Mouse (Mus musculus) heart, embryonic 15.5 days (tissue): Measurements from ENCODE around the gene C1qtnf12. TPM values are rescaled to one million over a fixed set of nuclear protein-coding genes. Genes with fewer than 3 reads are reported as not detected.

Source experiments
- ATAC-seq: fragments of 200-750 bp; cut with Nextera tagmentation; replicated peaks from 2 replicates; pipeline ENCODE4 v1.8.0; 2017; ENCODE audit warnings: low read depth, moderate TSS enrichment; ENCODE audit not compliant: insufficient number of reproducible peaks, insufficient read depth, low FRiP score
- H3K27ac ChIP-seq: fragments of 300-500 bp; sonication (generic); 2 replicates; pipeline ENCODE4 v1.5.1; 2015; ENCODE audit warnings: mild to moderate bottlenecking, inconsistent platforms
- H3K27me3 ChIP-seq: fragments of 300-500 bp; sonication (generic); 2 replicates; pipeline ENCODE4 v1.6.1; 2015; ENCODE audit warnings: inconsistent platforms
- H3K36me3 ChIP-seq: fragments of 300-500 bp; sonication (generic); 2 replicates; pipeline ENCODE4 v1.6.1; 2015; ENCODE audit warnings: mild to moderate bottlenecking, inconsistent platforms
- H3K4me1 ChIP-seq: fragments of 300-500 bp; sonication (generic); replicated peaks from 2 replicates; pipeline ENCODE4 v1.6.1; 2015; ENCODE audit warnings: inconsistent platforms
- H3K4me2 ChIP-seq: fragments of 300-500 bp; sonication (generic); 2 replicates; pipeline ENCODE4 v1.6.1; 2015; ENCODE audit warnings: inconsistent platforms, mild to moderate bottlenecking, moderate library complexity
- H3K4me3 ChIP-seq: fragments of 300-500 bp; sonication (generic); 2 replicates; pipeline ENCODE4 v1.5.1; 2015; ENCODE audit warnings: mild to moderate bottlenecking, inconsistent platforms
- H3K9ac ChIP-seq: fragments of 300-500 bp; sonication (generic); 2 replicates; pipeline ENCODE4 v1.6.1; 2015; ENCODE audit warnings: mild to moderate bottlenecking, inconsistent platforms
- H3K9me3 ChIP-seq: fragments of 300-500 bp; sonication (generic); replicated peaks from 2 replicates; pipeline ENCODE4 v1.6.1; 2016; ENCODE audit warnings: inconsistent platforms
- WGBS: fragments of 180-500 bp; shearing (Covaris S2); methylation state at CpG from one replicate; pipeline ENCODE4 v1.1.7; 2015; ENCODE audit warnings: mixed read lengths; 5-methylcytosine and 5-hydroxymethylcytosine counted together
- polyA plus RNA-seq: library from polyadenylated mRNA; unstranded; fragments of >200 nt; fragmentation: Nextera tagmentation; extraction: Ambion mirVana; gene quantifications from 2 replicates; pipeline ENCODE4 v1.2.1, GENCODE M21; 2015

C1qtnf12 gene
- polyA plus RNA-seq, 1 experiment from 2014 or later: 24.9 TPM

DNA sequence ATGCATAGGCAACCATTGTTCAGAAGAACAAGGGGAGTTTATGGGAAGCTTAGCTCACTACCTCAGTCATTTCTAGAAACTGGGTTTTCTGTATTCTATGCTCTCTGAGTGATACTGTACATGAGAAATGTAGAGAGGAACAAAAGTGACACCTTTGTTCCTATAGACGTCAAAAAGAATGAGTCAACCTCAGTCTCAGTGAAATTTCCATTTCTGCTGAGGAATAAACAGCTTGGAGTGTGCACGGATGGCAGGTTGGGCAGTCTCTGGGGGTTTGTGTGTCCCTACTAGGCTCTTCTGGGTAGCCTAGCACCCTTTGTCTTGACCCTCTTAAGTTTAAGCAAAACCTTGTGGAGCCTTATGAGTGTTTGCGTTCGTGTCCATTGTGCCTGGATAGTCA lies 46.3 kb downstream of the C1qtnf12 start:
- Histone ChIP-seq H3K4me1 (no peaks in the 10 kb centered on the region), H3K27me3 (no peaks in the 10 kb centered on the region), H3K36me3 (peaks cover 81% of the 10 kb centered on the region), H3K4me3 (no peak overlapping the region), H3K9me3 (no peaks in the 10 kb centered on the region), H3K27ac (no peak overlapping the region), H3K9ac (no peak overlapping the region), H3K4me2 (no peak overlapping the region)
- ATAC-seq: no peak
- WGBS: 91% methylated on average over 4 of the region's 4 CpGs

DNA sequence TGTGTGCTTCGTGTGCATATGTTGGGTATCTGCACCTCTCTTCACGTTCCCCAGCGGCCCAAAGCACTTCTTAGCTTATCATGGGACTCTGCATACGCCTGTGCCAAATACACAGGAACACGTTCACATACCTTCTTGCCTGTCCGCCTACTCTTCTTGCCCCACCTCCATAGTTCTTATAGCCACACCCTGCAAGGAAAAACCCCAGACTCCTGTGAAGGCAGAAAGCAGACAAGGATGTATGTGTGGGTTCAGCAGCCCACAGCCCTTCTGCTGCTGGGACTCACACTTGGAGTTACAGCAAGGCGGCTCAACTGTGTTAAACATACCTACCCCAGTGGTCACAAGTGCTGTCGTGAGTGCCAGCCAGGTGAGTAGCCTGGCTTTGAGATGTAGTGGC lies 51.5 kb downstream of the C1qtnf12 start, which contains the start of gene Tnfrsf4:
TSS of gene Tnfrsf4 (plus strand) at position 207 of the 400 bp plus-strand sequence.
- Histone ChIP-seq H3K9ac (no peak within 1 kb of the TSS), H3K9me3 (no peaks in the 10 kb centered on the region), H3K4me1 (no peaks in the 10 kb centered on the region), H3K27me3 (no peaks in the 10 kb centered on the region), H3K4me3 (no peak within 1 kb of the TSS), H3K36me3 (peaks cover 40% of the 10 kb centered on the region), H3K27ac (no peak within 1 kb of the TSS), H3K4me2 (no peak within 1 kb of the TSS)
- WGBS: 78% methylated on average over 8 of the region's 8 CpGs
- ATAC-seq: no peak

DNA sequence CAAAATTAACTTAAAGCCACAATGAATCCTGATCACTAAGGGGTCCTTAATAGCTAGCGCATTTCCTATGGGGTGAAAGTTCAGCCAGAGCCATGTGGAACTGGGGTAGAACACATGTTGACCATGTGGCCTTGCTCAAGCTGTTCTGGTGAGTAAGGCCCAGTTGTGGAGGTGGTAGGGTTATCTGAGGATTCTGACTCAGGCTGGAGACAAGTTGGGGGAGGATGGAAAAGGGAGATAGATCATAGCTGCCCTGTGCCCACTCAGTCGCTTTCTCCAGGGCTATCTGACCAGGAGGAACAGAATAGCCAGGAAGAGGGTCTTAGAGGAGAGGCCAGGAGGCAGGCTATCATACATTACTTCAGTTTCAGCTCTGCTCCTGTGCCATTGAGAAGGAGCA lies 52.3 kb downstream of the C1qtnf12 start:
- Histone ChIP-seq H3K36me3 (peaks cover 32% of the 10 kb centered on the region), H3K27me3 (no peaks in the 10 kb centered on the region), H3K9ac (no peak overlapping the region), H3K4me3 (no peak overlapping the region), H3K4me1 (no peaks in the 10 kb centered on the region), H3K27ac (no peak overlapping the region), H3K4me2 (no peak overlapping the region), H3K9me3 (no peaks in the 10 kb centered on the region)
- no peak for ATAC-seq
- 70% methylated on average over 2 of the region's 2 CpGs for WGBS

Other genes starting within 250 kb of the C1qtnf12 start
- gene Tmem240, start 227.5 kb upstream of the C1qtnf12 start, polyA plus RNA-seq: 0.53 and 0.56 TPM in 2 replicates
- gene Atad3a, start 201.2 kb upstream of the C1qtnf12 start, polyA plus RNA-seq: 88.9 and 108 TPM in 2 replicates
- gene Vwa1, start 187.6 kb upstream of the C1qtnf12 start, polyA plus RNA-seq: 5.9 and 7.8 TPM in 2 replicates
- 1.7 and 2.0 TPM in 2 replicates for gene Tmem88b, start 176.4 kb upstream of the C1qtnf12 start, polyA plus RNA-seq
- 0.13 TPM in 1 of 2 replicates, not detected in the other for gene Ankrd65, start 171.9 kb upstream of the C1qtnf12 start, polyA plus RNA-seq
- 131 TPM in 2 replicates for gene Mrpl20, start 159.4 kb upstream of the C1qtnf12 start, polyA plus RNA-seq
- 106 and 123 TPM in 2 replicates for gene Ccnl2, start 149.8 kb upstream of the C1qtnf12 start, polyA plus RNA-seq
- gene Aurkaip1, start 131.0 kb upstream of the C1qtnf12 start, polyA plus RNA-seq: 121 and 124 TPM in 2 replicates
- gene Mxra8, start 122.6 kb upstream of the C1qtnf12 start, polyA plus RNA-seq: 72.7 and 91.4 TPM in 2 replicates
- gene Dvl1, start 114.9 kb upstream of the C1qtnf12 start, polyA plus RNA-seq: 8.1 and 12.2 TPM in 2 replicates
- gene Tas1r3, start 99.0 kb upstream of the C1qtnf12 start, polyA plus RNA-seq: 0.14 TPM in 2 replicates
- gene Cptp, start 92.9 kb upstream of the C1qtnf12 start, polyA plus RNA-seq: 7.8 and 10.3 TPM in 2 replicates
- gene Ints11, start 92.8 kb upstream of the C1qtnf12 start, polyA plus RNA-seq: 27.3 and 41.4 TPM in 2 replicates
- 28.7 and 32.4 TPM in 2 replicates for gene Pusl1, start 70.5 kb upstream of the C1qtnf12 start, polyA plus RNA-seq
- gene Acap3, start 70.5 kb upstream of the C1qtnf12 start, polyA plus RNA-seq: 8.2 and 13.5 TPM in 2 replicates
- 71.7 and 79.0 TPM in 2 replicates for gene Ube2j2, start 18.5 kb upstream of the C1qtnf12 start, polyA plus RNA-seq
- gene B3galt6, start 30.3 kb downstream of the C1qtnf12 start, polyA plus RNA-seq: 7.7 and 10.0 TPM in 2 replicates
- gene Sdf4, start 30.6 kb downstream of the C1qtnf12 start, polyA plus RNA-seq: 105 and 127 TPM in 2 replicates
- gene Tnfrsf4, start 51.5 kb downstream of the C1qtnf12 start, polyA plus RNA-seq: 0.36 and 0.55 TPM in 2 replicates
- 1.9 and 2.9 TPM in 2 replicates for gene Tnfrsf18, start 63.8 kb downstream of the C1qtnf12 start, polyA plus RNA-seq
- gene Ttll10, start 97.1 kb downstream of the C1qtnf12 start, polyA plus RNA-seq: 0.59 and 1.1 TPM in 2 replicates
- 11.6 and 19.4 TPM in 2 replicates for gene 9430015G10Rik, start 147.7 kb downstream of the C1qtnf12 start, polyA plus RNA-seq
- 0.19 and 0.30 TPM in 2 replicates for gene Rnf223, start 168.2 kb downstream of the C1qtnf12 start, polyA plus RNA-seq
- gene Agrn, start 235.2 kb downstream of the C1qtnf12 start, polyA plus RNA-seq: 38.0 and 51.4 TPM in 2 replicates
- gene Isg15, start 238.5 kb downstream of the C1qtnf12 start, polyA plus RNA-seq: 2.7 and 8.7 TPM in 2 replicates
- 3.0 and 5.0 TPM in 2 replicates for gene AW011738, start 241.0 kb downstream of the C1qtnf12 start, polyA plus RNA-seq